Mouse (Mus musculus): ENCODE data around the gene Egfr.

Egfr gene

GRCm38 (mm10) chr11:16900653-16901416, 148.8 kb downstream of the Egfr start:
- DNase-seq (ENCODE audit: low spot score), result no peak

GRCm38 (mm10) chr11:16904302-16905011, 152.5 kb downstream of the Egfr start:
- DNase-seq (ENCODE audit: low spot score), result no peak

GRCm38 (mm10) chr11:16905012-16905332, 153.0 kb downstream of the Egfr start:
- DNase-seq (ENCODE audit: low spot score), result no peak

GRCm38 (mm10) chr11:16906530-16906929, 154.5 kb downstream of the Egfr start:
- DNase-seq (ENCODE audit: low spot score), result no peak

GRCm38 (mm10) chr11:16907517-16908129, 155.6 kb downstream of the Egfr start:
- no peak for DNase-seq (ENCODE audit: low spot score)

- no peak for DNase-seq (ENCODE audit: low spot score)
Observed at GRCm38 (mm10) chr11:16914756-16915155, 162.8 kb downstream of the Egfr start.

- no peak for DNase-seq (ENCODE audit: low spot score)
Observed at GRCm38 (mm10) chr11:16915850-16916249, 163.8 kb downstream of the Egfr start.

- no peak for DNase-seq (ENCODE audit: low spot score)
Observed at GRCm38 (mm10) chr11:16917512-16917911, 165.5 kb downstream of the Egfr start.

GRCm38 (mm10) chr11:16932159-16932558, 180.2 kb downstream of the Egfr start:
- no peak for DNase-seq (ENCODE audit: low spot score)

GRCm38 (mm10) chr11:16935577-16936236, 183.7 kb downstream of the Egfr start:
- no peak for DNase-seq (ENCODE audit: low spot score)

- no peak for DNase-seq (ENCODE audit: low spot score)
Observed at GRCm38 (mm10) chr11:16941103-16941793, 189.2 kb downstream of the Egfr start.

- DNase-seq (ENCODE audit: low spot score), result no peak
Observed at GRCm38 (mm10) chr11:16941973-16942452, 190.0 kb downstream of the Egfr start.

- DNase-seq (ENCODE audit: low spot score), result no peak
Observed at GRCm38 (mm10) chr11:16943016-16943415, 191.0 kb downstream of the Egfr start.

- no peak for DNase-seq (ENCODE audit: low spot score)
Observed at GRCm38 (mm10) chr11:16948756-16949155, 196.8 kb downstream of the Egfr start.

- DNase-seq (ENCODE audit: low spot score), result no peak
Observed at GRCm38 (mm10) chr11:16950226-16950975, 198.4 kb downstream of the Egfr start.

GRCm38 (mm10) chr11:16950976-16951760, 199.2 kb downstream of the Egfr start, which contains the start of gene Fbxo48:
TSS of gene Fbxo48 (plus strand) at chr11:16951375.
- peak; percentile 78 for DNase-seq (ENCODE audit: low spot score)

GRCm38 (mm10) chr11:16951761-16952010, 199.7 kb downstream of the Egfr start:
- DNase-seq (ENCODE audit: low spot score), result no peak

GRCm38 (mm10) chr11:16956115-16956862, 204.3 kb downstream of the Egfr start:
- no peak for DNase-seq (ENCODE audit: low spot score)

- DNase-seq (ENCODE audit: low spot score), result no peak
Observed at GRCm38 (mm10) chr11:16957030-16957429, 205.0 kb downstream of the Egfr start.

GRCm38 (mm10) chr11:16958520-16958919, 206.5 kb downstream of the Egfr start:
- no peak for DNase-seq (ENCODE audit: low spot score)

All from ovary, postnatal 10 days (tissue).